Mouse (Mus musculus) testis, adult 2 months (tissue): Measurements from ENCODE around the gene Arhgef18.

Experiments used
- CTCF ChIP-seq: fragments of 200-500 bp; IDR thresholded peaks from 2 replicates; pipeline ENCODE4 v1.5.1; 2012; ENCODE audit warnings: low read depth, mild to moderate bottlenecking, inconsistent platforms, low read length, moderate library complexity; ENCODE audit not compliant: control insufficient read depth, insufficient read depth, insufficient replicate concordance
- POLR2A ChIP-seq: fragments of 200-500 bp; IDR thresholded peaks from 2 replicates; pipeline ENCODE4 v1.6.1; 2012; ENCODE audit warnings: low read depth, mild to moderate bottlenecking, inconsistent platforms, low read length, moderate library complexity; ENCODE audit not compliant: control insufficient read depth

GRCm38 (mm10) chr8:3467886-3468545 is 75.2 kb downstream of the Arhgef18 start:
- TF ChIP-seq POLR2A (no peak), CTCF (no peak)
